Mouse (Mus musculus): ENCODE data around the gene Fnbp1.
A peak's percentile ranks its signal among the peaks of the same experiment; 100 is the strongest.

The Fnbp1 gene

DNA sequence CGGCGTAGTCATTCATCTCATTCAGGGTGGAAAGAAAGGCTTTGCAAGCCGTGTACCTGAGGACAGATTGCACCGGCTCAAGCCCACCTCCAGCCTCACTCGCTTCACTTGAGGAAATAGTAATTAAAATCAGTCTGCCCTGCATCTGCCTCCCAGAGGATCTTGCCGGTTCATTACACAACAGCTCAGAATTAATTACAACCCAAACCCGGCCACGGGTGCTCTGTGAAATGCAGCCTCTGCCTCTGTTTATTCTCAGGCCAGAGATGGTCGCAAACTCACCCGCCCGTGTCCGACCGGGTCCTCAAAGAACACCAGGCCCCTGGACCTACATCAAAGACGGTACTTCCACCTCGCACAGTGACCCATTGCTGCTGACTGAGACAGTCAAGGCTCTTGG is 45.7 kb downstream of the Fnbp1 start:
- no peak for DNase-seq (ENCODE audit: low spot score in 2 of 2)

DNA sequence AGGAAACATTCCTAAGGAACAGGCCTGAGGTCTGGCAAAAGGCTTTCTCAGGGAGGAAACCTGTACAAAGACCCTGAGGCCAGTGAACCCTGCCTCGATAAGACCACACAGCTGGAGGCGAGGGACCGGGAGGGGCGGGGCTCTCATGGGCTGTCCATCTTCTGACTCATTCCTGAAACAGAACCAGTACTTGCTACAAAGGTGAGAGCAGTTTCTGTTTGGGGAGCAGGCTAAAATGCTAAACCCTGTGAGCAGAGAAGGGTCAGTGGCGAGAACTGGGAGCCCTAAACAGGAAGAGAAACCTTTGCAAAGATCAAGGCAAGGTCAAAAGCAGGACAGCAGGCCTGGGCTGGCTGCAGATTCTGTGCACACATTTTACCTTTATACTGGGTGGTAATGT is 47.2 kb downstream of the Fnbp1 start:
- DNase-seq (ENCODE audit: low spot score in 2 of 2): no peak

DNA sequence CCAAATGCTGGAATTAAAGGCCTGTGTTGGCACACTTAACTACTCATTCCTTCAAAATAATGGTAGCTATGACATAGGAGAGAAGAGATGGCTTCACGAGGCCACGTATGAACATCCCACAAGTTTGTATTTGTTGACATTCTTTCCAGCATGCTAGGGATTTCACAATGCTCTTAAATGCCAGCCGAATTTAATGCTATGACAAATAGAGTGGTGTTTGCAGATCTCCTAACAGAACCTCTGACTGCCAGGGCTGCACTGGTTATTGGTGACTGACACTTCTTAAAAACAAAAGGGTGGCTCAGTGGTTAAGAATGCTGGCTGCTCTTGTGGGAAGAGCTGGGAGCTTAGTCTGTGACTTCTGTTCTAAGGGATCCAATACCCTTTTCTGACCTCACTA is 48.9 kb downstream of the Fnbp1 start:
- DNase-seq (ENCODE audit: low spot score in 2 of 2): no peak

DNA sequence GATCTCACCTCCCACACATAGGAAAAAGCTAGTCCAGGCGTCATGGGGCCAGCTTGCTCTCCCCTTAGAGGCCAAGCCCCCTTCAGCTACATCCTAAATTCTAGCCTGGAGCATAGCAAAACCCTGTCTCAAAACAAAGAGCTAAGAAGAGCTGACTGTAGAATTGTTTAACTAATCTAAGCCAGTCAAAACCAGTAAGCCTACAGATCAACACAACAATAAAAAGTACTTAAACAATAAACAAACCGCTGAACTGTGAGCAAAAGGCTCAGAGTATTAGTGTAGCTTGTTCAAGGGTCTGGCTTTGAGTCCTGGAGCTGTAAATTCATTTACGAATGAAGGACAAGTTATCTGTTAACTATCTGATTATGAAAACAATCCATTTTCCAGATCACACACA is 50.6 kb downstream of the Fnbp1 start:
- DNase-seq (ENCODE audit: low spot score in 2 of 2): no peak

DNA sequence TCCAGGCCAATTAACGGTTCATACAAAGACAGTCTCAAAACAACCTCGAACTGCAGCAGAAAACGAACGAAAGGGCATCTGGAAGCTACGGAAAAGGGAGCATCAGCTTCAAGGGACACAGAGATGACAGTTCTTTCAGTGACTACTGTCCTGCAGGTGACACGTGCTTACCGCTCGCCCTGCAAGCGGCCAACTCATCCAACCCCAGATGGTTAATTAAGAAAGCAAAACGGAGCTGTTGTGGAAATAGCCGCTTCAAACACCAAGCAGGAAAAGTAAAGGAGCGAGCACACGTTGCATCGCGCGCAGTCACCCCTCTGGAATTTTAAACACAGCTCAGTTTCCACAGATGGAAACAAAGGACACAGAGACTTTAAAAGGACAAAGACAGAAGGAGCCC is 52.2 kb downstream of the Fnbp1 start:
- no peak for DNase-seq (ENCODE audit: low spot score in 2 of 2)

DNA sequence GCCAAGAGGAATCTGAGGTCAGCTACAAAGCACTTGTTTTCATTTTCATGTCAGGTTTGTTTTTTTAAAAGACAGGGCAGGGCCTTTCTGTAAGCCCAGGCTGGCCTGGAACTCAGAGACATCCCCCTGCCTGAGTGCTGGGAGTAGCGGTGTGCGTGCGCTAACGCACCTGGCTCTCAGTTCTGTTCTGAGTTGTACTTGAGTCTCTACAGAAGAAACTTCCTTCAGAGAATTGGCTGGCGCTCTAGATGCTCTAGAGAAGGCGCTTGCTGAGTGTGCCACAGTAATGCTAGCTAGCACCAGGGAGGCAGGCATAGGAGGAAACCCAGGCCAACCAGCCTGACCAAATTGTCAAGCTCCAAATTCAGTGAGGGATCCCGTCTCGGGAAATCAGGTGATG is 52.9 kb downstream of the Fnbp1 start:
- no peak for DNase-seq (ENCODE audit: low spot score in 2 of 2)

DNA sequence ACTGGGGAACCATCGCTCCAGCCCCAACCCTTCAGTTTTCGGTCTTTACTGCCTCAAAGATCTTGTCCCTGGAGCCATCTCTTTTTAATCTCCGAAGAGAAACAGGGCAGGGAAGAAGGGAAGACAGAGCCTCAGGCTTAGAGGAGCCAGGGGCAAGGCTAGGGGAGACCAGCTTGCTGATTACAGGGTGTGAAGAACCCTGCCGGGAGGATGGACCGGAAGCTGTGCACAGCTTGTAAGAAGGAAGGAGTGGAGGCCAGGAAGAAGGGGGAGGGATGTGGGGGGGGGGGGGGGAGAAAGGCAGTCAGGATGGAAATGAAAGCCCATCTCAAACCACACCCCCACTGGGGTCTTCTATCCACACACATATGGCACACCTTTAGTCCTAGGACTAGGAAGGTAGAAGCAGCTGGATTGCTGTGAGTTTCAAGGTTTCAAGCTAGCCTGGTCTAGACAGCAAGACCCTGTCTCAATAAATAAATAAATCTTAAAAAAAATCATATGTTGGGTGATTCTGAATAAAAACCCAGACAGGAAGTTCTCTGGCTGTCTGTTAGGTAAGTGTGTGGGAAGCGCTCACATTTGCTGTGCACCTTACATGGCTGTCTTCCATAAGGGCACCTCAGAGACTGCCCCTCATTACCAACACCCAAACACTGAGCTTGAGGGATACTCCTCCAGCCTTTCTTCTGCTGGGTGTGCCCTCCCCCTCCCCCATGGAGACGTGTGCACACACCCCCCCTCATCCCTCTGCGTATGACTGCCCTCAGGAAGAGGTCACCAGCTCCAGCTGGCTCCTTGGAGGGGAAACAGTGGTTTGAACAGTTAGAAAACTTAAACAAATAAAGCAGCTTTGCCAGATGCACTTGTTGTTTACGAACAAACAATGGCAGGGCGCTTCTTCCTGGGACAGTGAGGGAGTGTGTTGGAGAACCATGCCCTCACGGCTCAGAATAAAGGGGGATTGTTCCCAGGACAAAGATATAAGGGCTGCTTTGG is 53.8 kb downstream of the Fnbp1 start:
- peak in 1 of 2 experiments; percentile 40 for DNase-seq (ENCODE audit: low spot score in 2 of 2)

- DNase-seq (ENCODE audit: low spot score in 2 of 2): no peak
Observed at GRCm38 (mm10) chr2:31087085-31087484, 54.7 kb downstream of the Fnbp1 start.

DNA sequence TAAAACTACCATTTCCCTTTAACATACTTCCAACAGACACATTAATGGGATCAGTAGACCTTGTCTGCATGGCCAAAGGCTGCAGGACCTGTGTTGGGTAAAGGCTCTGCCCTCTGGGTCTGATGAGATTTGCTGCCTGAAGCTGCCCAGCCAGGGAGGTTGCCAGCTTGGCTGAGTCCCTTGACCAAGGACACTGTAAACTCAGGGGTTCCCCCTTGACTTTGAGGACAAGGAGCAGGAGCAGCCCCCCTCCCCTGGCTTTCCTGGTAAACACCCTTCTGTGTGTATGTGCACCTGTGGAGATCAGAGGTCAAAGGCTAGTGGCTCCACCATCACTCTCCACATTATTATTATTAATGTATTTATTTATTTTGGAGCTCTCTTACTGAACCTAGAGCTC is 55.3 kb downstream of the Fnbp1 start:
- DNase-seq (ENCODE audit: low spot score in 2 of 2): no peak

DNA sequence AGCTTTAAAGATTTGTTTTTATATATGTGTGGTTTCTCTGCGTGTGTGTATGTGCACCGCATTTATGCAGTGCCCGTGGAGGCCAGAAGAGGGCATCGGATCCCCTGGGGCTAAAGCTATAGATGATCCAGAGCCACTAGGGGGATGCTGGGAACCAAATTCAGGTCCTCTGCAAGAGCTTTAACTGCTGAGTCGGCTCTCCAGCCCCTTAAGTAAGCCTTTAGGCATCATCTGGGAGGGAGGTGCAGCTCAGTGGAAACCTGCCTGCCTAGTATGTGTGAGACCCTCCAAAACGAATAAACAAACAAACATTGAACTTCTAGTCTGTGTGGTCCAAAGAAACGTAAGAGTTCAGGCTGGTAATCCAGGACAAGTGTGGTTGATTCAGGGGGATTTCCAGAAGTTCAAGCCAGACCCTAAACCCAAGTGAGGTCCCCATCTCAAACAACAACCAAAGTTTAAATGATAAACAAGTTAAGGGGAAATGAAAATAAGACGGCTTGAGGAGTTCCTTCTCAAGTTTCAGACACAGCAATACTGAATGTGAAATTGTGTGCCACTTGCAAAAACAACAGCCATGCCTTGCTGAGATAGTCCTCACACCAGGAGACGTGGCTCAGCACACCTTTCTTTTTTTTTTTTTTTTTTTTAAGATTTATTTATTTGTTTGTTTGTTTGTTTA is 57.5 kb downstream of the Fnbp1 start:
- DNase-seq (ENCODE audit: low spot score in 2 of 2): no peak

GRCm38 (mm10) chr2:31083372-31083771 is 58.4 kb downstream of the Fnbp1 start:
- DNase-seq (ENCODE audit: low spot score in 2 of 2): no peak

- no peak for DNase-seq (ENCODE audit: low spot score in 2 of 2)
Observed at GRCm38 (mm10) chr2:31082639-31083038, 59.2 kb downstream of the Fnbp1 start.

- no peak for DNase-seq (ENCODE audit: low spot score in 2 of 2)
Observed at GRCm38 (mm10) chr2:31081349-31081748, 60.5 kb downstream of the Fnbp1 start.

- DNase-seq (ENCODE audit: low spot score in 2 of 2): no peak
Observed at GRCm38 (mm10) chr2:31079117-31079516, 62.7 kb downstream of the Fnbp1 start.

GRCm38 (mm10) chr2:31077574-31077973 is 64.2 kb downstream of the Fnbp1 start:
- DNase-seq (ENCODE audit: low spot score in 2 of 2): no peak

DNA sequence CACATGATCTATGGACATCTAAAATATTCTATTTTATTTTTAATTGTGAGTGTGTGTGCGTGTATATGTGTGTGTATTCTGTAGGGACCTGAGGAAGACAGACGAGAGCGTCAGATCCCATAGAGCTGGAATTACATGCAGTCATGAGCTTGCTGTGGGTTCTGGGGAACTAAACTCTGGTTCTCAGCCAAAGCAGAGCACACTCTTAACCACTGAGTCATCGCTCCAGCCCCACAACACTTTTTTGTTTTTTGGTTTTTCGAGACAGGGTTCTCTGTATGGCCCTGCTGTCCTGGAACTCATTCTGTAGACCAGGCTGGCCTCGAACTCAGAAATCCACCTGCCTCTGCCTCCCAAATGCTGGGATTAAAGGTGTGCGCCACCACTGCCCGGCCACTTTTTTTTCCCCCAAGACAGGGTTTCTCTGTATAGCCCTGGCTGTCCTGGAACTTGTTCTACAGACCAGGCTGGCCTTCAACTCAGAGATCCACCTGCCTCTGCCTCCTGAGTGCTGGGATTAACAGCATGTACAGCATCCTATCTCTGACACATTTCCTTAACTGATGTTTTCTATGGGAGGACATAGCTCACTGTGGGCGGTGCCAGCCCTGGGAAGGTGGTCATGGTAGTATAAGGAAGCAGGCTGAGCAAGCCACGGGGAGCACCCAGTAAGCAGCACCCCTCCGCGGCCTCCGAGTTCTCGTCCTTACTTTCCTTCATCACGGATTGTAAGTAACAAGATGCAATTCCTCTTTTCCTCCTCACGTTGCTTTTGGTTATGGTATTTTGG is 65.3 kb downstream of the Fnbp1 start:
- no peak for DNase-seq (ENCODE audit: low spot score in 2 of 2)

GRCm38 (mm10) chr2:31075836-31076235 is 66.0 kb downstream of the Fnbp1 start:
- no peak for DNase-seq (ENCODE audit: low spot score in 2 of 2)

DNA sequence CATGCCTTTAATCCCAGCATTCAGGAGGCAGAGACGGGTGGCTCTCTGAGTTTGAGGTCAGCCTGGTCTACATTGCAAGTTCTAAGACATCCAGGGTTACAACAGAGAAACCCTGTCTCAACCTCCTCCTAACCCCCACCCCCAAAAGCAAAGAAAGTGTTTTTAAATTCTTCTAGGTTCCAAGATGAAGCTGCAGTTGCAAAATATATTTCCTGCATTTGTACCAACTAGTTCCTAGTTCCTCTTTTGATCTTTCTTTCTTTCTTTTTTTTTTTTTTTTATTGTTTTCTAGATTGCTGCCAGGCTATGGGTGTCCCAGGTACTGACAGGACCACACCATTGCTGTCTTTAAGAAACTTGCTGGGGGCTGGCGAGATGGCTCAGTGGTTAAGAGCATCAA is 66.6 kb downstream of the Fnbp1 start:
- no peak for DNase-seq (ENCODE audit: low spot score in 2 of 2)

DNA sequence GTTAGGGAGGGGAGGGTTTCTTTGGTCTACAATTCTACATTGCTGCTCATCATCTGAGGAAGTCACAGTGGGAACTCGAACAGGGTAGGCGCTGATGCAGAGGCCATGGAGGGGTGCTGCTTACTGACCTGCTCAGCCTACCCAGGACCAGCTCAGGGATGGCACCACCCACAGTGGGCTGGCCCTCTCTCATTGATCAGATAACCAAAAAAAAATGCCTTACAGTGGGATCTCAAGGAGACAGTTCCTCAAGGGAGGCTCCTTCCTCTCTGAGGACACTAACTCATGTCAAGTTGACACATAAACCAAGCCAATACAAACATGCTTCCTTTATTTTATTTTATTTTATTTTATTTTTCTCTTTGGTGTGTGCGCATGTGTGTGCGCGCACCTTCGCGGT is 72.3 kb downstream of the Fnbp1 start:
- no peak for DNase-seq (ENCODE audit: low spot score in 2 of 2)

GRCm38 (mm10) chr2:31069114-31069445 is 72.7 kb downstream of the Fnbp1 start:
- no peak for DNase-seq (ENCODE audit: low spot score in 2 of 2)

- DNase-seq (ENCODE audit: low spot score in 2 of 2): peak in 1 of 2 experiments; percentile 47
Observed at GRCm38 (mm10) chr2:31068246-31069113, 73.3 kb downstream of the Fnbp1 start.
